Mouse (Mus musculus): ENCODE data around the gene Plekha3. TPM values are rescaled to one million over a fixed set of nuclear protein-coding genes. Genes with fewer than 3 reads are reported as not detected.

The Plekha3 gene
- polyA plus RNA-seq, 1 experiment from 2014 or later: 6.8 TPM

DNA sequence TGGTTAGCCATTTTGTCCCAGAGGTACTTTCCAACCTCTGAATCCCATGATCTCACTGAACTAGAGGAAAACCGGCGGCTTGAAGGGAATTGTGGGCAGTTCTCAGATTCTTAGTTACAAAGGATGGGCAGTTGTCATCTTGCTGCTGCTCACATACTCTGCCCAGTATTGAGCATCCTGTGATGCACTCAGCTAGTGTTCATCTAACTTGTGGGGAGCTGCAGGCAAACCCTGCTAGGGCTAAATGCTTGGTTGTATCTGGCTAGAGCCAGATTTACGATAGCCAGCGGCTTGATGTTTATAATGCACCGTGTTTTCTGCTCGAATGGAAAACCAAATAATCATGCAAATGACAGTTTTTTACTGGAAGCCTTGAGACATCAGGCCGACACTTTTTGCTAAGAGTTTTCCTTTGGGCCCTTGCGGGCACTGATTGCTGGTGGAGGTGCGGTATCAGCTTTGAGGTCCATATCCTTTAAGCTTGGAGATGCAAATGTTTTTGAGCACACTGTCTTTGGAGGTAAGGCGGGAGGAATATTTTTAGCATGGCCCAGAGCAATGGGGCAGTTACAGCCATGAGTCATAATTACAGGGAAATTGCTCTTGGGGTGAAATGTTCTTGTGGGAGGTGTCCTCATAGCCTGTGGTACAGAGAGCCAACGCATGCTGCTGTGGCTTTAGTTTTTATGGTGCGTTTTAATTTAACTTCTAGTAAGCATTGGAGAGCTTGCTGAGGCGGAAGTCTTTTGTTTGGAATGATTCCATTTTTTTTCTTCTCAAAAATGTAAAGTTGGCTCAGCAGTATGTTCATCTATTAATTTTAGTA lies 1.5 kb downstream of the Plekha3 start:
- H3K4me3 ChIP-seq: peak overlapping the region; percentile 91
- peaks cover 17% of the 10 kb centered on the region; the same call in 1 of the 2 replicates for H3K36me3 ChIP-seq
- H3K4me1 ChIP-seq: peaks cover 25% of the 10 kb centered on the region
- WGBS: 56% methylated on average over 13 of the region's 13 CpGs
- no peak for ATAC-seq (ENCODE audit: insufficient number of reproducible peaks, insufficient read depth, low FRiP score, low TSS enrichment, low read depth)
- H3K4me2 ChIP-seq: peak overlapping the region; percentile 71
- H3K9ac ChIP-seq: peak overlapping the region; percentile 93
- H3K9me3 ChIP-seq: no peaks in the 10 kb centered on the region
- H3K27me3 ChIP-seq: no peaks in the 10 kb centered on the region
- H3K27ac ChIP-seq: no peak overlapping the region

DNA sequence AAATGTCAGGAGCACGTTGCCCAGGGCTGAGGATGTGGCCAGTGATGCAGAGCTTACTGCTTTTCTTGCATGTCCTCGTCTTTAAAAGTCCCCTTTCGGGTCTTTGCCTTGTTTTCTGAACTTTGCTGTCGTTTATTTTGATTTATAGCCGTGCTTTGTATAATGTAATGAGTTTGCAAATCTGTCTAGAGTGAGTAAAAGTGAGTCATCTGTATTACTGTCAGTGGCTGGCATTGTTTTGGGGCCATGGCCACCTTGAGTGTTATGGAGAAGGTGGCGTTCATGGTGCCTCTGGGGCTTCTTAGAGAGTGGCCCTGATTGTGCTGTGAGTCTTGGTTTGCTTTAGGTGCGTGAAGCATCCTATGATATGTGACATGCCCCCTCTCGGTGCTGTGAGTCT lies 7.2 kb downstream of the Plekha3 start:
- H3K27ac ChIP-seq: no peak overlapping the region
- H3K4me1 ChIP-seq: 0 out of 2 replicates have a peak, but pooled peaks cover 2% of the 10 kb centered on the region
- no peak overlapping the region for H3K4me2 ChIP-seq
- WGBS: 94% methylated on average over 8 of the region's 8 CpGs
- peaks cover 73% of the 10 kb centered on the region for H3K36me3 ChIP-seq
- H3K27me3 ChIP-seq: no peaks in the 10 kb centered on the region
- H3K4me3 ChIP-seq: no peak overlapping the region
- ATAC-seq (ENCODE audit: insufficient number of reproducible peaks, insufficient read depth, low FRiP score, low TSS enrichment, low read depth): no peak
- H3K9ac ChIP-seq: no peak overlapping the region
- H3K9me3 ChIP-seq: no peaks in the 10 kb centered on the region

DNA sequence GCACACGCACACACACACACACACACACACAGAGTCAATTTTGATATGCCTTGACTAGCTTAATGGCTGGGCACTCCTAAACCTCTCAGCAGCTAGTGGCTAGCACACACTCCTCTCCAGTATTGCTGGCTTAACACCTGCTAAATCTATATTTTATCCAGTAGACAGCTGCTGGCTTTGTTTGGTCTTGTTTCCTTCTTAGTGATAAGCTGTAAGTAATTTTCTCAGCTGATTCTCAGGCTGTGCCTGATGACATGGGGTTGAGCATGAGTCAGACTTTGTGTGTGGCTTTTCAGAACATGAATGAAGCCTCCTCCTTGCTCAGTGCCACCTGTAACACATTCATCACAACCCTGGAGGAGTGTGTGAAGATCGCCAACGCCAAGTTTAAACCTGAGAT lies 11.9 kb downstream of the Plekha3 start:
- Histone ChIP-seq H3K9ac (no peak overlapping the region), H3K27ac (no peak overlapping the region), H3K36me3 (peaks cover 84% of the 10 kb centered on the region), H3K9me3 (no peaks in the 10 kb centered on the region), H3K4me3 (no peak overlapping the region), H3K4me2 (no peak overlapping the region), H3K4me1 (no peaks in the 10 kb centered on the region), H3K27me3 (no peaks in the 10 kb centered on the region)
- ATAC-seq (ENCODE audit: insufficient number of reproducible peaks, insufficient read depth, low FRiP score, low TSS enrichment, low read depth): no peak
- 88% methylated on average over 3 of the region's 3 CpGs for WGBS

DNA sequence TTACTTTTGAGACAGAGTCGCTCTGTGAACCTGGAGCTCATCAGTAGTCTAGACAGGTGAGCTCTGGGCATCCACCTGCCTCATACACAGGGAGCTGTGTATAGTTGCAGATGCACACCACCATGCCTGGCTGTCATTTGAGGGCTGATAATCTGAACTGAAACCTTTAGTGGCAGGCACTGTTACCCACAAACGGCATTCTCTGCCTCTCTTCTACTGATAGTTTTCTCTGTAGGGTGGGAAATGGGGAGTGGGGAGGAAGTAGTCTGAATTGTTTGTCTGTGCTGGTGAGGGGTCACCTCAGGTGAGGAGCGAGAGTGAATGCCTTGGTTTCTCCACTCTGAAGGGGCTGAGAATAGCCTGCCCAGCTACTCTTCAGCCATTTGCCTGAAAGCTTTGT lies 12.5 kb downstream of the Plekha3 start:
- Histone ChIP-seq H3K27ac (no peak overlapping the region), H3K9me3 (no peaks in the 10 kb centered on the region), H3K4me3 (no peak overlapping the region), H3K4me1 (no peaks in the 10 kb centered on the region), H3K36me3 (peaks cover 84% of the 10 kb centered on the region), H3K9ac (no peak overlapping the region), H3K4me2 (no peak overlapping the region), H3K27me3 (no peaks in the 10 kb centered on the region)
- no peak for ATAC-seq (ENCODE audit: insufficient number of reproducible peaks, insufficient read depth, low FRiP score, low TSS enrichment, low read depth)
- 79% methylated on average over 3 of the region's 3 CpGs for WGBS

DNA sequence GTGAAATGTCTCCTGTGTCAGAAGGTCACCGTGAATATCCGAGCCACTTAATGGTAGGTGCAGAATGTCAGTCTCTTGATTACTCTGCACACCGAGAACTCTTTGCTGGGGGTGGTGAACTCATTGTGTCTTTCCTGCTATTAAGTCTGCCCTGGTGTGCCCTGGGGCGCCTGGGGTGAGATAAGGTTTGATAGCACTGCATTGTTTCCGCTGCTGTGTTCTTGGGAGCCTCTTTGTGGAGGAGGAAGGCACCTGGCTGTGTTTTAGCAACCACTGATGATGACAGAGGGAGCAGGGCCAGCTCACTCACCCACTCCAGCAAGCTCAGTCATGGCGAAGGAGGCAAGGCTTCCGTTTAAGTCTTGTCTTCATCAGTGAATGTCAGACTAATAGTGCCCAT lies 13.1 kb downstream of the Plekha3 start:
- H3K27me3 ChIP-seq: no peaks in the 10 kb centered on the region
- H3K9me3 ChIP-seq: no peaks in the 10 kb centered on the region
- no peak overlapping the region for H3K4me2 ChIP-seq
- H3K9ac ChIP-seq: no peak overlapping the region
- no peaks in the 10 kb centered on the region for H3K4me1 ChIP-seq
- H3K36me3 ChIP-seq: peaks cover 84% of the 10 kb centered on the region
- ATAC-seq (ENCODE audit: insufficient number of reproducible peaks, insufficient read depth, low FRiP score, low TSS enrichment, low read depth): no peak
- no peak overlapping the region for H3K4me3 ChIP-seq
- H3K27ac ChIP-seq: no peak overlapping the region
- 52% methylated on average over 7 of the region's 7 CpGs for WGBS

DNA sequence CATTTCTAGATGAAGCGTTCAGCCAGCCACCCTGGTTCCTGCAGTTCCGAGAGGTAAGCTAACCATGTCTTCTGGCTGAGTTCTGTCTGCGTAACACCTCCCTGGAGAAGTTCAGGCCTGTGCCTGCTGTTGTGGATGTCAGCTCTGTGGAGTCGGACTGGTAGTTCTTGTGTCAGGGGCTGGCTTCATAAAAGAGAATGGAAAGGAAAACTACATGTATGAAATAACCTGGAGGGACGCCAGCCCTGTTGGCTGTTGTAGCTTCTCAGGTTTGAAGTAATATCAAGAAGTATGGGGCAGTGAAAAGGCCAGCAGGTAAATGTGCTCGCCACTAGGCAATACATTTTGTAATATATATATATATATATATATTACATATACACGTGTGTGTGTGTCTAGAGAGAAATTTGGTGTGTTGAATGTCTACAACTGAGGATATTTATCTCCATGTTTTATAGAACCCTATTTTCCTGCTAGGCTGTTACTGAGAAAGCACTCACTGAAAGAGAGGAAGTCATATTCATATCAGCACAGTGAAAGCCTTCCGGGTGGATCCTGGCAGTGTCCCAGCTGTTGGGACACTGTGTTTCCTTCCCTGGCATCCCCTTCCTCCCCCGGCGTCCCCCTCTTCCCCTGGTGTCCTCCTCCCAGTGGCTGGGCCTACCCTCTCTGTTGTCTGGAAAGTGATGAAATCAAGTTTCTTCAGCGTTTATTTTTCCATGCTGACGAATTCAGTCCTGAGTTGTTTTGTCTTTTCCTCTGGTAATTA lies 15.5 kb downstream of the Plekha3 start:
- Histone ChIP-seq H3K9ac (no peak overlapping the region), H3K4me3 (no peak overlapping the region), H3K4me2 (no peak overlapping the region), H3K27me3 (no peaks in the 10 kb centered on the region), H3K36me3 (peaks cover 83% of the 10 kb centered on the region), H3K4me1 (no peaks in the 10 kb centered on the region), H3K9me3 (no peaks in the 10 kb centered on the region), H3K27ac (no peak overlapping the region)
- no peak for ATAC-seq (ENCODE audit: insufficient number of reproducible peaks, insufficient read depth, low FRiP score, low TSS enrichment, low read depth)
- WGBS: 81% methylated on average over 12 of the region's 12 CpGs

DNA sequence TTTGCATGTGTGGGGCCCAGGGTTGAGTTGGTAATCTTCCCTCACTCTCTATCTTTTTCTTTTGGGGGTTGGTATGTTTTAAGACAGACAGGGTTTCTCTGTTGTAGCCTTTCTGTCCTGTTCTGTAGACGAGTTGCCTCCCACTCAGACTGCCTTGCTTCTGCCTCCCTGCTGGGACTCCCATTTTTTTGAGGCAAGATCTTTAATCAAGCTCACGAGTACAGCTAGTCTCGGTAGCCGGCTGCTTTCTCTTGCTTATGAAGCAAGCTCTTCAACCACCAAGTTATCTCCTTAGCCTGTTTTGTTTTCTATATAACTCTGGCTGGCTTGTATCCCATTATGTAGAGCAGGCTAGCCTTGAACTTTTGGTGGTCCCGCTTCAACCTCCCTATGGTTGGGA lies 18.7 kb downstream of the Plekha3 start:
- 87% methylated on average over 5 of the region's 5 CpGs for WGBS
- Histone ChIP-seq H3K9ac (no peak overlapping the region), H3K4me2 (no peak overlapping the region), H3K4me3 (no peak overlapping the region), H3K4me1 (no peaks in the 10 kb centered on the region), H3K27ac (no peak overlapping the region), H3K36me3 (peaks cover 73% of the 10 kb centered on the region), H3K9me3 (no peaks in the 10 kb centered on the region), H3K27me3 (no peaks in the 10 kb centered on the region)
- ATAC-seq (ENCODE audit: insufficient number of reproducible peaks, insufficient read depth, low FRiP score, low TSS enrichment, low read depth): no peak

DNA sequence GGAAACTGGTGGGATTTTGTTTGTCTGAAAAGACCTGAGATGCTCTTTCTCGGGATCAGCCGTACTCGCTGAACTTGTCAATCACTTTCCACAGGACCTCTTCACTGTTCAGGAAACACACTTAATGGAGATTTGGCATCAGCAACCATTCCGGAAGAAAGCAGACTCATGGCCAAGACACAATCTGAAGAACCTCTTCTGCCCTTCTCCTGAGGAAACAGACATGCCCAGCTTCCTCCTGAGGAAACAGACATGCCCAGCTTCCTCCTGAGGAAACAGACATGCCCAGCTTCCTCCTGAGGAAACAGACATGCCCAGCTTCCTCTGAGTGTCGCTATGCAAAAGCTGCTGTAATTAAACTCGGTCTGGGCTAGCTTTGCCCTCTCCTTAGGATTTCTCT lies 20.2 kb downstream of the Plekha3 start:
- Histone ChIP-seq H3K27ac (no peak overlapping the region), H3K4me1 (no peaks in the 10 kb centered on the region), H3K4me2 (no peak overlapping the region), H3K36me3 (peaks cover 75% of the 10 kb centered on the region), H3K9me3 (no peaks in the 10 kb centered on the region), H3K9ac (no peak overlapping the region), H3K27me3 (no peaks in the 10 kb centered on the region), H3K4me3 (no peak overlapping the region)
- no peak for ATAC-seq (ENCODE audit: insufficient number of reproducible peaks, insufficient read depth, low FRiP score, low TSS enrichment, low read depth)
- 83% methylated on average over 6 of the region's 6 CpGs for WGBS

DNA sequence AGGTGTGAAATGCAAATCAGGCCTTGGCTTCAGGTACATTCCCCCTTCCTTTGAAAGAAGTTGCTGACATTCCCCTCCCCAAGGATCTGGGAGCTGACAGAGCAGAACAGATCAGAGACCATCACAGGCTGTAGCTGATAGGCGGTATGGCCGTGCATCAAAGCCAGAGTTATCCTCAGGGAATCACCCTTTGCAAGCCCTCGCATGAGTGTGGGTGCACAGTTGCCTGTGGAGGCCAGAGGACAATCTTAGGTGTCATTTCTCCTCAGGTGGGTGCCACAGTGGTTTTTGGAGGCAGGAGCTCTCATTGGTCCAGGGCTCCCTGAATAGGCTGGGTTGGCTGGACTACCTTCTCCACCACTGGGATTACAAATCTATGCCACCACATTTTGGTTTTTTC lies 27.1 kb downstream of the Plekha3 start:
- Histone ChIP-seq H3K27ac (no peak overlapping the region), H3K9ac (no peak overlapping the region), H3K27me3 (no peaks in the 10 kb centered on the region), H3K36me3 (peaks cover 37% of the 10 kb centered on the region), H3K4me2 (no peak overlapping the region), H3K9me3 (no peaks in the 10 kb centered on the region), H3K4me1 (no peaks in the 10 kb centered on the region), H3K4me3 (no peak overlapping the region)
- 86% methylated on average over 3 of the region's 3 CpGs for WGBS
- ATAC-seq (ENCODE audit: insufficient number of reproducible peaks, insufficient read depth, low FRiP score, low TSS enrichment, low read depth): no peak

DNA sequence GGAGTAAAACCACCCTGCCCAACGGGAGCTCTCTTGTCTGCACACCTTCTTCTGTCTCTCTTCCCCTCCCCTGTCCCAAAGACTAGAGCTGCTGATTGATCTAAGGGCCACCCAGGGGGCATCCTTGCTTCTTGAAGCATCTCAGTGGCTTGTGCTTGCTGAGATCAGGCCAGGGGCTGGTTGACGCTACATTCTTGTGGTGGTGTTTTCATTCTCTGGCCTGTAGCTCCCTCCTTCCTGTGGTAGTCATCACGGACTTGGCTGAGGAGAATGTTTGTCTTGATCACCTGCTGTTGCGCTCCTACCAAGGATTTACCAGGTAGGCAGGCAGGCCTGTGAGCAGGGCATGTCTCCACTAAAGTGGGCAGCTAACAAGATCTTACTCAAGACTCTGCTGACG lies 27.7 kb downstream of the Plekha3 start:
- Histone ChIP-seq H3K9ac (no peak overlapping the region), H3K27me3 (no peaks in the 10 kb centered on the region), H3K4me2 (no peak overlapping the region), H3K27ac (no peak overlapping the region), H3K4me3 (no peak overlapping the region), H3K4me1 (no peaks in the 10 kb centered on the region), H3K9me3 (no peaks in the 10 kb centered on the region), H3K36me3 (peaks cover 32% of the 10 kb centered on the region)
- WGBS: 89% methylated on average over 5 of the region's 5 CpGs
- no peak for ATAC-seq (ENCODE audit: insufficient number of reproducible peaks, insufficient read depth, low FRiP score, low TSS enrichment, low read depth)

DNA sequence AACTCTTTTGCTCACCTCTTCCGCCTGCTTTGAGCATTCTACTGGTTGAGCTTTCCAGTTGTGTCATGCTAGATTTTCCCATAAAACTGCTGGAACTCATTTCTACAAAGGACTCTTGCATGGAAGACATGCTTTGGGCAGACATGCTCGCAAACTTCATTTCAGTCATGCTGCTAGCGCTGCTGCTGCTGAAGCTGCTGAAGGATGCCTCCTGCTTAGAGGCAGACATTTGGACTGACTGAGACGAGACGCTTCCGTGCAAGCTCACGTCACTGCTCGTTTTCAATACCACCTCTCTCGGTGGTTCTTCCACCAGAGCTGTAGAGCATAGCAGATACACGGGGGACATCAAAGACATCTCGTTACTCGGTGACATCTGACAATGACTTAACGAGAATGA lies 30.6 kb downstream of the Plekha3 start:
- H3K4me2 ChIP-seq: no peak overlapping the region
- H3K4me3 ChIP-seq: no peak overlapping the region
- no peak overlapping the region for H3K27ac ChIP-seq
- whole genome bisulfite sequencing: 86% methylated on average over 13 of the region's 13 CpGs
- H3K36me3 ChIP-seq: peaks cover 31% of the 10 kb centered on the region
- H3K9ac ChIP-seq: no peak overlapping the region
- H3K27me3 ChIP-seq: no peaks in the 10 kb centered on the region
- H3K9me3 ChIP-seq: peaks cover 19% of the 10 kb centered on the region
- H3K4me1 ChIP-seq: no peaks in the 10 kb centered on the region
- no peak for ATAC-seq (ENCODE audit: insufficient number of reproducible peaks, insufficient read depth, low FRiP score, low TSS enrichment, low read depth)

DNA sequence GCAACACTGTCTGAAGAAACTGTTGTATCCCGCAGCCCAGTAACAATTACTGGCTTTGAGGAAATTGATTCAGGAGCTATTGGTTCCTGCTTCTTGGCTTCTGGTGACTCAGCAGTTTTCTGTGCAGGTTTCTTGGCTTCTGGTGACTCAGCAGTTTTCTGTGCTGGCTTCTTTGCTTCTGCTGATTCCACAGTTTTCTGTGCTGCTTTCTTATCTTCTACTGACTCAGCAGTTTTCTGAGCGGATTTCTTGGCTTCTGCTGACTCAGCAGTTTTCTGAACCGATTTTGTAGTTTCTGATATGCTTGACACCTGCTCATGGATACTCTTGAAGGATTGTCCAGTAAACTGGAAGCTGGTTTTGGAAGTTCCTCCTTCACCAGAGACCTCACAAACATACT lies 33.4 kb downstream of the Plekha3 start:
- peaks cover 41% of the 10 kb centered on the region for H3K9me3 ChIP-seq
- no peak overlapping the region for H3K4me2 ChIP-seq
- H3K4me1 ChIP-seq: no peaks in the 10 kb centered on the region
- no peak overlapping the region for H3K9ac ChIP-seq
- 96% methylated on average over 3 of the region's 3 CpGs for WGBS
- no peaks in the 10 kb centered on the region for H3K27me3 ChIP-seq
- no peak overlapping the region for H3K4me3 ChIP-seq
- no peak for ATAC-seq (ENCODE audit: insufficient number of reproducible peaks, insufficient read depth, low FRiP score, low TSS enrichment, low read depth)
- H3K36me3 ChIP-seq: peaks cover 39% of the 10 kb centered on the region
- no peak overlapping the region for H3K27ac ChIP-seq

Data from embryonic facial prominence, embryonic 13.5 days (tissue).